Mouse (Mus musculus) bone marrow, adult 2 months (tissue): ENCODE measurements around the gene Ofcc1.

Experiments
- CTCF ChIP-seq: fragments of 200-500 bp; IDR thresholded peaks from 2 replicates; pipeline ENCODE4 v1.5.1; 2011; ENCODE audit warnings: low read length, control low read depth; ENCODE audit not compliant: control insufficient read depth, insufficient read depth
- POLR2A ChIP-seq: fragments of 200-500 bp; IDR thresholded peaks from 2 replicates; pipeline ENCODE4 v1.6.1; 2011; ENCODE audit warnings: low read depth, mild to moderate bottlenecking, control low read depth, low read length, borderline replicate concordance; ENCODE audit not compliant: control insufficient read depth

DNA sequence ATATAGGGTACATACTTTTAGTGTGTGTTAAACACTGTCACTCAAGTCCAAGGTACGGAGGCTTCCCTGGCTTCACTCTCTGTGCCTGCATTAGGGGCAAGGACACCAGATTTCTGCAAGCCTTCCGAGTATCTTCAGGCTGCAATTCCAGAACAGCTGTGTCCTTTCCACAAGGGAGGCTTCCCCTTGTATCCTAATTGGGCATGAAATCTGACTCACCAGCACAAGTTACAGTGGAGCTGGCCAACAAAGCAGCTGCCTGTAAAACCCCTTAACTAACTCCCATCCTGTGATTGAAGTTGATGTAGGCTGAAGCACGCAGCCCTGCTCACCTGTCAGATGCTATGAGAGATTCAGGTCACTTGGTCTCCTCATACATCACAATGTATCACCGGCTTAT is 3.6 kb upstream of the Ofcc1 start:
- TF ChIP-seq CTCF: no peak
- TF ChIP-seq POLR2A: no peak
